Comparison of ENCODE assay signal across 7 mouse cellular contexts in the genomic region with DNA sequence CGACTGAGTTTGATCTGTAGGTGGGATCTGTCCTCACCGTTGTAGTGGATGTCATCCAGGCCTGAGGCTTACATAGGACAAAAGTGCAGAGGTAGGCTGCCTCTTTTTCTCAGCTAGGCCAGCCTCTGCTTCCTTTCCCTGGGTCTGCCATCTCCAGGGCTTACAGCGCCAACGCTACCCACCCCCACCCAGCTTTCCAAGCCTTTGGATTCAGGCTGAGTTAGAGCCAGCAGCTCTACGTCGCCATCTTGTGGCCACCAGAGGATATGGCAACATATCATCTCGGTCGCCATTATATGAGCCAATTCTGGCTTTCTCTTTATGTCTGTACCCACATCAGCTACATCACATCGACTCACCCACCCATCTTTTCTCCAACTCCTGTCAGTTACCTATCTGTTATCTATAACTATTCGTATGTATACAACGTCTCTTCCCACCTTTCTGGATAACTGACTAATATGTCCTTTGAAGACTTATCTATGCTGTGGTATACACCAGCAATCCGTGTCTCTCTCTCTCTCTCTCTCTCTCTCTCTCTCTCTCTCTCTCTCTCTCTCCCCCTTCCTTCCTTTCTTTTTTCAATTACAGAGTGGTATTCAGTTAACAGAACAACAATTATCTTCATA.
A peak's percentile ranks its signal among the peaks of the same experiment; 100 is the strongest.
DNase-seq lines count a peak whose midpoint lies in the region; ATAC-seq and TF ChIP-seq lines count a peak whose summit lies in the region.

No protein-coding gene starts in this region.

- DNase-seq in WW6 (ENCODE audit: low read depth, low spot score), result peak; percentile 43
- peak; percentile 91 for DNase-seq in embryo, embryonic 10.5 days (ENCODE audit: low spot score)
- peak; percentile 56 for DNase-seq in kidney, postnatal 14 days
- peak; percentile 84 for DNase-seq in lung, postnatal 0 days (ENCODE audit: low spot score)
- peak; percentile 37 for DNase-seq in ovary, postnatal 36 days (ENCODE audit: low spot score)

- H3K9me3 ChIP-seq in E14TG2a.4 (ENCODE audit: low read length), result no peaks in the 10 kb centered on the region
- no peaks in the 10 kb centered on the region for H3K9me3 ChIP-seq in heart, embryonic 14.5 days (ENCODE audit: control insufficient read depth, low read length)
- H3K9me3 ChIP-seq in lung, postnatal 0 days (ENCODE audit: low read length), result no peaks in the 10 kb centered on the region

- H3K36me3 ChIP-seq in E14TG2a.4 (ENCODE audit: insufficient read depth, low read length), result no peaks in the 10 kb centered on the region
- H3K36me3 ChIP-seq in heart, embryonic 14.5 days (ENCODE audit: control insufficient read depth, insufficient read depth, low read length), result no peaks in the 10 kb centered on the region
- H3K36me3 ChIP-seq in lung, postnatal 0 days (ENCODE audit: insufficient read depth, low read length), result no peaks in the 10 kb centered on the region

- peaks cover 12% of the 10 kb centered on the region for H3K4me1 ChIP-seq in E14TG2a.4 (replicated peaks; ENCODE audit: low read depth, low read length)
- peaks cover 2 to 7% of the 10 kb centered on the region in 2 experiments; a peak in 2 of 4 replicates for H3K4me1 ChIP-seq in heart, embryonic 14.5 days (ENCODE audit: control insufficient read depth in 2 of 2, insufficient read depth in 2 of 2, low read length in 2 of 2)
- H3K4me1 ChIP-seq in lung, postnatal 0 days (ENCODE audit: insufficient read depth, low read depth, low read length), result no peaks in the 10 kb centered on the region

- no peak for TF ChIP-seq EP300 in lung, postnatal 0 days (IDR thresholded peaks at IDR 0.05)

- peak; percentile 96 for TF ChIP-seq CTCF in E14TG2a.4 (conservative IDR thresholded peaks at IDR 0.05; ENCODE audit: low read length)
- peak; percentile 99 for TF ChIP-seq CTCF in lung, postnatal 0 days (IDR thresholded peaks at IDR 0.05)

- peak; percentile 72 for ATAC-seq in heart, embryonic 14.5 days (ENCODE audit: insufficient number of reproducible peaks, insufficient read depth, low FRiP score, low read depth)
- ATAC-seq in lung, postnatal 0 days, result peak; percentile 78

- peak overlapping the region; percentile 52 for H3K4me2 ChIP-seq in heart, embryonic 14.5 days (ENCODE audit: low read length)
- peak overlapping the region; percentile 28; the same call in 1 of the 2 replicates for H3K4me2 ChIP-seq in lung, postnatal 0 days (replicated peaks; ENCODE audit: low read depth, low read length)

- 8% methylated on average over 12 of the region's 12 CpGs for WGBS in heart, embryonic 14.5 days
- 5% methylated on average over 12 of the region's 12 CpGs for WGBS in lung, postnatal 0 days

- H3K27me3 ChIP-seq in E14TG2a.4 (ENCODE audit: insufficient read depth, low read length), result 0 out of 2 replicates have a peak, but pooled peaks cover 8% of the 10 kb centered on the region
- no peaks in the 10 kb centered on the region for H3K27me3 ChIP-seq in heart, embryonic 14.5 days (ENCODE audit: control insufficient read depth, insufficient read depth, low read length)
- no peaks in the 10 kb centered on the region for H3K27me3 ChIP-seq in lung, postnatal 0 days (replicated peaks; ENCODE audit: insufficient read depth, low read length)

- H3K27ac ChIP-seq in heart, embryonic 14.5 days (replicated peaks in 1 of 2; ENCODE audit: control insufficient read depth in 1 of 2, insufficient read depth in 1 of 2, low read depth in 2 of 2, low read length in 2 of 2), result no peak overlapping the region; a peak in 1 of 4 replicates
- H3K27ac ChIP-seq in lung, postnatal 0 days (ENCODE audit: low read length), result no peak overlapping the region

- no peak overlapping the region for H3K4me3 ChIP-seq in E14TG2a.4 (replicated peaks; ENCODE audit: low read length)
- H3K4me3 ChIP-seq in heart, embryonic 14.5 days (ENCODE audit: control insufficient read depth in 1 of 2, insufficient read depth in 1 of 2, low read depth in 1 of 2, low read length in 2 of 2), result no peak overlapping the region
- no peak overlapping the region for H3K4me3 ChIP-seq in lung, postnatal 0 days (ENCODE audit: low read depth, low read length)

- H3K9ac ChIP-seq in heart, embryonic 14.5 days (ENCODE audit: low read length), result peak overlapping the region; percentile 55
- H3K9ac ChIP-seq in lung, postnatal 0 days (replicated peaks; ENCODE audit: low read depth), result no peak overlapping the region

Comparison
In these comparisons a context has a peak if more than half of its experiments do, and no peak if none do; other contexts are left out.
1. DNase-seq: peak in every context shown above with its lines; median percentile 91 in embryo, embryonic 10.5 days; 84 in lung, postnatal 0 days; 56 in kidney, postnatal 14 days; 43 in WW6; 37 in ovary, postnatal 36 days.